45 mouse cellular contexts compared by ENCODE assay signal in the genomic region with DNA sequence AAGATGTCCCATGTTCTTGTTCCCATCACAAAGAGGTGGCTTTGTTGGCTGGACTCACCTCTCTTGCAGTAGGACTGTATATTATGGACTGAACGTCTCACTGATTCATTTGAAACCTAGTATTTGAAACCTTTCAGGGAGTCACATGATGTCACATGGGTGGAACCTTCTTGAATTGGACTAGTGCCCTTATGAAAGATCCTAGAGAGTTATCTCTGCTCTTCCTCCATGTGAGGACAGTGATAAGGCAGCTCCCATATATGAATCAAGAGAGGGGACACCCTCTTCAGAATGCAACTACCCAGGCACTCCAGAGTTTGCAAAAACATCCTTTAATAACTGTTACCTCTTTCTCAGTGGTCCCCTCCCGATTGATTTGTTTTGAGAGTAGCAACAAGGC. TPM values are rescaled to one million over a fixed set of nuclear protein-coding genes. Genes with fewer than 3 reads are reported as not detected.
"Had no signal": no experiment of that assay in that cellular context is flagged by ENCODE, and none has a peak within 500 bp of the region (broad histone marks: within the 10 kb centered on the region; RNA-seq: fewer than 3 reads in every experiment).

No protein-coding gene starts in this region.

- H3K27me3 ChIP-seq: limb, embryonic 12.5 days; limb, embryonic 13.5 days; limb, embryonic 15.5 days; liver, embryonic 12.5 days; liver, embryonic 13.5 days; liver, embryonic 15.5 days; lung, embryonic 15.5 days; megakaryocyte, embryonic 14.5 days; midbrain, embryonic 12.5 days; midbrain, embryonic 13.5 days; midbrain, embryonic 15.5 days; neural tube, embryonic 12.5 days; neural tube, embryonic 13.5 days had no signal

- H3K9ac ChIP-seq: limb, embryonic 12.5 days; limb, embryonic 13.5 days; limb, embryonic 15.5 days; liver, embryonic 12.5 days; liver, embryonic 13.5 days; liver, embryonic 14.5 days; liver, embryonic 15.5 days; lung, embryonic 14.5 days; lung, embryonic 15.5 days; midbrain, embryonic 12.5 days; midbrain, embryonic 13.5 days; midbrain, embryonic 15.5 days; neural tube, embryonic 12.5 days; neural tube, embryonic 13.5 days had no signal

- H3K36me3 ChIP-seq: limb, embryonic 10.5 days; limb, embryonic 12.5 days; limb, embryonic 13.5 days; limb, embryonic 15.5 days; liver, embryonic 12.5 days; liver, embryonic 13.5 days; lung, embryonic 15.5 days; midbrain, embryonic 10.5 days; midbrain, embryonic 12.5 days; midbrain, embryonic 13.5 days; midbrain, embryonic 15.5 days; neural tube, embryonic 12.5 days; neural tube, embryonic 13.5 days had no signal

- H3K9me3 ChIP-seq: limb, embryonic 10.5 days; limb, embryonic 15.5 days; liver, embryonic 12.5 days; liver, embryonic 13.5 days; liver, embryonic 15.5 days; lung, embryonic 15.5 days; megakaryocyte, embryonic 14.5 days; midbrain, embryonic 10.5 days; midbrain, embryonic 12.5 days; midbrain, embryonic 15.5 days; neural tube, embryonic 12.5 days; neural tube, embryonic 13.5 days had no signal

- H3K4me1 ChIP-seq: limb, embryonic 10.5 days; limb, embryonic 12.5 days; limb, embryonic 13.5 days; limb, embryonic 15.5 days; liver, embryonic 12.5 days; liver, embryonic 13.5 days; liver, embryonic 15.5 days; lung, embryonic 15.5 days; megakaryocyte, embryonic 14.5 days; midbrain, embryonic 10.5 days; midbrain, embryonic 12.5 days; midbrain, embryonic 13.5 days; midbrain, embryonic 15.5 days; neural tube, embryonic 12.5 days; neural tube, embryonic 13.5 days had no signal

- H3K27ac ChIP-seq: left cerebral cortex, adult 2 months; limb, embryonic 10.5 days; limb, embryonic 12.5 days; limb, embryonic 13.5 days; limb, embryonic 15.5 days; liver, embryonic 12.5 days; liver, embryonic 13.5 days; liver, embryonic 14.5 days; liver, embryonic 15.5 days; lung, embryonic 15.5 days; macrophage; midbrain, embryonic 10.5 days; midbrain, embryonic 12.5 days; midbrain, embryonic 13.5 days; midbrain, embryonic 15.5 days; neural tube, embryonic 12.5 days; neural tube, embryonic 13.5 days had no signal

- H3K4me3 ChIP-seq: left cerebral cortex, adult 2 months; limb, embryonic 10.5 days; limb, embryonic 12.5 days; limb, embryonic 13.5 days; limb, embryonic 15.5 days; liver, embryonic 12.5 days; liver, embryonic 13.5 days; liver, embryonic 15.5 days; lung, embryonic 15.5 days; megakaryocyte, embryonic 14.5 days; midbrain, embryonic 10.5 days; midbrain, embryonic 12.5 days; midbrain, embryonic 13.5 days; midbrain, embryonic 15.5 days; myocyte; neural tube, embryonic 12.5 days; neural tube, embryonic 13.5 days had no signal

- DNase-seq: left cerebral cortex, postnatal 4 days; liver; liver, embryonic 13.5 days; lung, adult 18-20 months; lung, adult 2 months; lung, embryonic 14.5 days; lung, postnatal 10 days; lung, postnatal 14 days; lung, postnatal 36 days; lung, postnatal 4 days had no signal

- ATAC-seq: lung, postnatal 0 days; midbrain, embryonic 13.5 days; midbrain, embryonic 15.5 days; midbrain, embryonic 16.5 days had no signal

- H3K4me2 ChIP-seq: limb, embryonic 12.5 days; limb, embryonic 13.5 days; limb, embryonic 15.5 days; liver, embryonic 12.5 days; liver, embryonic 13.5 days; liver, embryonic 15.5 days; lung, embryonic 14.5 days; lung, embryonic 15.5 days; midbrain, embryonic 12.5 days; midbrain, embryonic 13.5 days; midbrain, embryonic 15.5 days; neural tube, embryonic 12.5 days; neural tube, embryonic 13.5 days had no signal

RNA-seq across cellular contexts. Expression of a gene that starts 10.7 kb away (rescaled TPM):
- total RNA-seq: left cerebral cortex, adult 2 months; left cerebral cortex, adult 8-10 months; left cerebral cortex, postnatal 10 days; left cerebral cortex, postnatal 14 days; left cerebral cortex, postnatal 25 days; left cerebral cortex, postnatal 36 days; left cerebral cortex, postnatal 4 days; megakaryocyte progenitor cell, adult 5-6 weeks; megakaryocyte, adult 5-6 weeks; megakaryocyte-erythroid progenitor cell, adult 5-6 weeks; midbrain, postnatal 0 days; monocyte, adult 5-6 weeks had no signal
- polyA plus RNA-seq: limb, embryonic 10.5 days; lung, adult 2 months; lung, postnatal 0 days; macrophage; midbrain, embryonic 10.5 days; midbrain, embryonic 12.5 days; midbrain, embryonic 15.5 days; midbrain, embryonic 16.5 days; midbrain, postnatal 0 days had no signal

RNA-seq across cellular contexts. Expression of a gene that starts 15.1 kb away (rescaled TPM):
- total RNA-seq: left cerebral cortex, adult 2 months; left cerebral cortex, adult 8-10 months; left cerebral cortex, postnatal 10 days; left cerebral cortex, postnatal 14 days; left cerebral cortex, postnatal 25 days; left cerebral cortex, postnatal 36 days; left cerebral cortex, postnatal 4 days; megakaryocyte progenitor cell, adult 5-6 weeks; megakaryocyte, adult 5-6 weeks; megakaryocyte-erythroid progenitor cell, adult 5-6 weeks; midbrain, postnatal 0 days; monocyte, adult 5-6 weeks had no signal
- polyA plus RNA-seq: limb, embryonic 10.5 days; limb, embryonic 13.5 days; limb, embryonic 14.5 days; lung, embryonic 14.5 days; lung, embryonic 16.5 days; macrophage; midbrain, embryonic 10.5 days; midbrain, embryonic 12.5 days; midbrain, embryonic 13.5 days; midbrain, embryonic 16.5 days; myocyte; neural tube, embryonic 13.5 days had no signal

RNA-seq across cellular contexts. Expression of a gene that starts 29.6 kb away (rescaled TPM):
- total RNA-seq: left cerebral cortex, adult 2 months; left cerebral cortex, adult 8-10 months; left cerebral cortex, postnatal 10 days; left cerebral cortex, postnatal 14 days; left cerebral cortex, postnatal 25 days; left cerebral cortex, postnatal 36 days; left cerebral cortex, postnatal 4 days; liver, adult 2 months; megakaryocyte progenitor cell, adult 5-6 weeks; megakaryocyte, adult 5-6 weeks; megakaryocyte-erythroid progenitor cell, adult 5-6 weeks; midbrain, postnatal 0 days; monocyte, adult 5-6 weeks had no signal
- polyA plus RNA-seq: limb, embryonic 10.5 days; limb, embryonic 11.5 days; limb, embryonic 12.5 days; limb, embryonic 13.5 days; limb, embryonic 14.5 days; limb, embryonic 15.5 days; liver, adult 2 months; liver, embryonic 12.5 days; lung, adult 2 months; lung, embryonic 14.5 days; lung, embryonic 15.5 days; lung, embryonic 16.5 days; lung, postnatal 0 days; macrophage; midbrain, embryonic 10.5 days; midbrain, embryonic 12.5 days; midbrain, embryonic 13.5 days; midbrain, embryonic 15.5 days; midbrain, embryonic 16.5 days; midbrain, postnatal 0 days; myocyte; neural tube, embryonic 11.5 days; neural tube, embryonic 12.5 days; neural tube, embryonic 13.5 days had no signal

RNA-seq across cellular contexts. Expression of a gene that starts 49.0 kb away (rescaled TPM):
- total RNA-seq: left cerebral cortex, adult 2 months; left cerebral cortex, adult 8-10 months; left cerebral cortex, postnatal 10 days; left cerebral cortex, postnatal 14 days; left cerebral cortex, postnatal 25 days; left cerebral cortex, postnatal 36 days; left cerebral cortex, postnatal 4 days; liver, adult 2 months; megakaryocyte progenitor cell, adult 5-6 weeks; megakaryocyte, adult 5-6 weeks; megakaryocyte-erythroid progenitor cell, adult 5-6 weeks; midbrain, postnatal 0 days; monocyte, adult 5-6 weeks had no signal
- polyA plus RNA-seq: limb, embryonic 10.5 days; limb, embryonic 11.5 days; limb, embryonic 12.5 days; limb, embryonic 13.5 days; limb, embryonic 14.5 days; limb, embryonic 15.5 days; liver, adult 2 months; liver, embryonic 14.5 days; lung, adult 2 months; lung, embryonic 14.5 days; lung, embryonic 15.5 days; lung, embryonic 16.5 days; lung, postnatal 0 days; macrophage; midbrain, embryonic 10.5 days; midbrain, embryonic 12.5 days; midbrain, embryonic 13.5 days; midbrain, embryonic 15.5 days; midbrain, embryonic 16.5 days; midbrain, postnatal 0 days; myocyte; neural tube, embryonic 11.5 days; neural tube, embryonic 12.5 days; neural tube, embryonic 13.5 days had no signal
